In the genomic region with DNA sequence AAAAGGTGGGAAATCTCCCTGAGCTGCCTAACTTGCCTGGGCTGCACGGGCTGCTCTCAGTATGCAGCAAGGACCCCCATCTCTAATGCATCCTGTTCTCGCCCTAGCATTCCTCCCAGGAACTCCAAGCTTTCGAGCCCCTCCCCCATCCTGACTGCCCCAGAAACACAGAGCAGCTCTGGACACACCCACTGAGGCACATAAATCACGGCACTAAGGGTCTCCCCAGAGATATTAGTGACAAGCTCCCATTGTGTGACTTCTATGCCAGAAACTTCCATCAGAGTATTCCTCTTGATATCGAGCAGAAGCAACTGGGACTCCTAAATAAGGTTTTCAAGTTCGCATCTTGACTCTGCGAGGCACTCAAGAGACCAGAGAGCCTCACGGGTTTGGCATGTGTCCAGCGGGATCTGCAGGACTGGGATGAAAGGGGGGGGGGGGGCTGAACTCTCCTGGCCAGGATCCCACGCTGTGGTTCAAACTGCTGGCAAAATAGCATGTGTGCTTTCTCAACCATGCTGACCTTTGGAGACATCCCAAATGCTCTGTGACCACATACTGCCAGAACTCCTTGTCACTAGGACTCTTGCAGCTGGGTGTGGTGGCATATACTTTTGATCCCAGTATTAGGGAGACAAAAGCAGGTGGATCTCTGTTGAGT, we compare ENCODE assay signal across 8 mouse cellular contexts.
DNase-seq lines count a peak whose midpoint lies in the region; ATAC-seq lines count a peak whose summit lies in the region.

No protein-coding gene starts in this region.

- H3K9ac ChIP-seq in embryonic facial prominence, embryonic 12.5 days, result no peak overlapping the region
- H3K9ac ChIP-seq in limb, embryonic 13.5 days, result no peak overlapping the region

- H3K4me1 ChIP-seq in embryonic facial prominence, embryonic 12.5 days, result peaks cover 16% of the 10 kb centered on the region
- peaks cover 28% of the 10 kb centered on the region for H3K4me1 ChIP-seq in limb, embryonic 13.5 days

- H3K4me3 ChIP-seq in embryonic facial prominence, embryonic 12.5 days, result no peak overlapping the region
- no peak overlapping the region for H3K4me3 ChIP-seq in limb, embryonic 13.5 days

- 0 out of 2 replicates have a peak, but pooled peaks cover 4% of the 10 kb centered on the region for H3K9me3 ChIP-seq in embryonic facial prominence, embryonic 12.5 days
- no peaks in the 10 kb centered on the region for H3K9me3 ChIP-seq in limb, embryonic 13.5 days

- H3K36me3 ChIP-seq in embryonic facial prominence, embryonic 12.5 days, result no peaks in the 10 kb centered on the region
- no peaks in the 10 kb centered on the region for H3K36me3 ChIP-seq in limb, embryonic 13.5 days

- H3K27ac ChIP-seq in embryonic facial prominence, embryonic 12.5 days, result no peak overlapping the region
- no peak overlapping the region for H3K27ac ChIP-seq in limb, embryonic 13.5 days

- H3K4me2 ChIP-seq in embryonic facial prominence, embryonic 12.5 days (replicated peaks), result peak overlapping the region; percentile 8
- peak overlapping the region; percentile 42 for H3K4me2 ChIP-seq in limb, embryonic 13.5 days (replicated peaks)

- no peaks in the 10 kb centered on the region for H3K27me3 ChIP-seq in embryonic facial prominence, embryonic 12.5 days
- peaks cover 26% of the 10 kb centered on the region for H3K27me3 ChIP-seq in limb, embryonic 13.5 days

- ATAC-seq in embryonic facial prominence, embryonic 12.5 days (ENCODE audit: insufficient number of reproducible peaks, insufficient read depth, low FRiP score, low TSS enrichment), result no peak
- ATAC-seq in limb, embryonic 13.5 days (ENCODE audit: low FRiP score, low read depth), result peak; percentile 56
- ATAC-seq in erythroblast, adult 5-6 weeks (replicated peaks; ENCODE audit: low FRiP score, poor library complexity, severe bottlenecking), result no peak

- peak; percentile 76 for DNase-seq in left cerebral cortex, postnatal 4 days
- no peak for DNase-seq in left cerebral cortex, adult 9 months (ENCODE audit: low spot score in 2 of 2)
- peak; percentile 76 for DNase-seq in heart, postnatal 4 days
- DNase-seq in retina, postnatal 1 day, result peak; percentile 79
- no peak for DNase-seq in cerebellum, adult 11-12 months

- intact Hi-C loops in left cerebral cortex, postnatal 4 days (cut with DNase I), result no loop called here

- 19% methylated on average over 10 of the region's 10 CpGs for WGBS in embryonic facial prominence, embryonic 12.5 days
- 4% methylated on average over 10 of the region's 10 CpGs for WGBS in limb, embryonic 13.5 days

Comparison
In these comparisons a context has a peak if more than half of its experiments do, and no peak if none do; other contexts are left out.
1. DNase-seq: peak in left cerebral cortex, postnatal 4 days (single experiment), heart, postnatal 4 days (single experiment) and retina, postnatal 1 day (single experiment); none in left cerebral cortex, adult 9 months (0 of 2) and cerebellum, adult 11-12 months (single experiment).